ENCODE assay signal across 8 mouse cellular contexts in the genomic region with DNA sequence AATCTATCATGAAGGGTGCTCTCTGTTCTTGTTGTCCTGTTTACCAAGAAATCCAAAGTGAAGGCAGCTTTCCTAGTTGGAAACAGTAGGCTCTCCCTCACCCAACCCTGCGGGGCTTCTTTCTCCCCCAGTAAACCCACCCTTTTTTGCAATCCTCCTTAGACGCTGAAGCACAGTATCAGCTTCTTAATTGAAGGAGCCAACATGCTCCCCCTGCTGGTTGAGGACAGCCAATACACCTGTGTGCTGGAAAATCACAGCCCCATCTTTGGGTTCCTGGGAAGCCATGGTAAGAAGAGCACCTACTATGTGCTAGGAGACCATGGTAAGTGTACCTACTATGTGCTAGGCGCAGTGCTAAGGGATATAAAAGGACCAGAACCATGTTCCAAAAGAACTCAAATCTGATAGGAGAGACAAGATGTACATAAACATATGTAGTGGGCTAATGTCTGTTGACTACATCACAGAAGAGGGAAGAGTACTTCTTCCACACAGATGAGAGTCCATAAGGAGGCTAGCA. TPM values are rescaled to one million over a fixed set of nuclear protein-coding genes. Genes with fewer than 3 reads are reported as not detected.
DNase-seq lines count a peak whose midpoint lies in the region; ATAC-seq and TF ChIP-seq lines count a peak whose summit lies in the region.

No protein-coding gene starts in this region.

- no peaks in the 10 kb centered on the region for H3K27me3 ChIP-seq in kidney, embryonic 15.5 days
- no peaks in the 10 kb centered on the region for H3K27me3 ChIP-seq in MEL (ENCODE audit: control insufficient read depth in 1 of 2, insufficient read depth in 2 of 2, low read length in 2 of 2)
- H3K27me3 ChIP-seq in stomach, postnatal 0 days (ENCODE audit: control insufficient read depth, insufficient read depth, low read length), result no peaks in the 10 kb centered on the region

- DNase-seq in kidney, adult 11 months, result peak; percentile 15
- DNase-seq in B cell, adult 2 months, result peak; percentile 36 to 42
- DNase-seq in MEL (ENCODE audit: low read depth, low spot score), result peak; percentile 45
- peak; percentile 81 for DNase-seq in embryo, embryonic 10.5 days (ENCODE audit: low spot score)
- DNase-seq in left cerebral cortex, postnatal 25 days (ENCODE audit: low spot score in 2 of 2), result peak; percentile 54 to 55
- no peak for DNase-seq in stomach, postnatal 0 days (ENCODE audit: low spot score)
- DNase-seq in gastrocnemius, postnatal 25 days, result no peak

- no peak overlapping the region for H3K9ac ChIP-seq in kidney, embryonic 15.5 days
- no peak overlapping the region for H3K9ac ChIP-seq in MEL (ENCODE audit: control insufficient read depth, low read depth, low read length, poor library complexity, severe bottlenecking)
- no peak overlapping the region for H3K9ac ChIP-seq in stomach, postnatal 0 days (ENCODE audit: low read length)

- H3K27ac ChIP-seq in kidney, embryonic 15.5 days, result no peak overlapping the region
- no peak overlapping the region for H3K27ac ChIP-seq in MEL (ENCODE audit: control insufficient read depth, low read depth, low read length)
- no peak overlapping the region for H3K27ac ChIP-seq in stomach, postnatal 0 days (replicated peaks)

- H3K4me3 ChIP-seq in kidney, embryonic 15.5 days (replicated peaks), result no peak overlapping the region
- H3K4me3 ChIP-seq in MEL (ENCODE audit: control insufficient read depth in 1 of 2, insufficient read depth in 1 of 2, low read depth in 2 of 2, low read length in 2 of 2), result no peak overlapping the region
- H3K4me3 ChIP-seq in stomach, postnatal 0 days (ENCODE audit: low read depth, low read length), result no peak overlapping the region

- 7% methylated on average over 3 of the region's 3 CpGs for WGBS in kidney, embryonic 15.5 days
- 13% methylated on average over 3 of the region's 3 CpGs for WGBS in stomach, postnatal 0 days

- no peak for TF ChIP-seq POLR2A in MEL (IDR thresholded peaks at IDR 0.05; ENCODE audit: control insufficient read depth in 1 of 2, insufficient read depth in 1 of 2, low read depth in 1 of 2, low read length in 2 of 2, poor library complexity in 1 of 2)

- intact Hi-C loops in left cerebral cortex, postnatal 25 days (cut with DNase I), result loop anchor here (10.0 kb wide), 1 partner anchor 211 kb away; no protein-coding TSS in a partner anchor

- H3K4me2 ChIP-seq in kidney, embryonic 15.5 days, result no peak overlapping the region
- H3K4me2 ChIP-seq in stomach, postnatal 0 days (replicated peaks; ENCODE audit: low read depth), result no peak overlapping the region

- peak; percentile 67 to 91 (median 78) for TF ChIP-seq CTCF in MEL (IDR thresholded peaks at IDR 0.05 in 2 of 3, conservative IDR thresholded peaks at IDR 0.05 in 1 of 3; ENCODE audit: control insufficient read depth in 1 of 3, insufficient read depth in 1 of 3, low read depth in 2 of 3, low read length in 3 of 3, poor library complexity in 1 of 3, severe bottlenecking in 1 of 3)
- TF ChIP-seq CTCF in stomach, postnatal 0 days (IDR thresholded peaks at IDR 0.05; ENCODE audit: low read depth), result peak; percentile 86

- H3K36me3 ChIP-seq in kidney, embryonic 15.5 days, result no peaks in the 10 kb centered on the region
- H3K36me3 ChIP-seq in MEL (ENCODE audit: control insufficient read depth in 1 of 2, insufficient read depth in 2 of 2, low read length in 2 of 2), result no peaks in the 10 kb centered on the region
- H3K36me3 ChIP-seq in stomach, postnatal 0 days (ENCODE audit: control insufficient read depth, insufficient read depth, low read length), result no peaks in the 10 kb centered on the region

- no peak for ATAC-seq in kidney, embryonic 15.5 days (replicated peaks; ENCODE audit: low FRiP score)
- ATAC-seq in stomach, postnatal 0 days (ENCODE audit: low FRiP score, low TSS enrichment), result no peak

- no peaks in the 10 kb centered on the region for H3K9me3 ChIP-seq in kidney, embryonic 15.5 days (replicated peaks)
- H3K9me3 ChIP-seq in MEL (replicated peaks; ENCODE audit: insufficient read depth, low read length), result no peaks in the 10 kb centered on the region
- no peaks in the 10 kb centered on the region for H3K9me3 ChIP-seq in stomach, postnatal 0 days (ENCODE audit: control insufficient read depth, low read length)

- H3K79me2 ChIP-seq in MEL (ENCODE audit: control insufficient read depth, insufficient read depth, low read length, poor library complexity), result no peaks in the 10 kb centered on the region

- no peak for TF ChIP-seq EP300 in MEL (IDR thresholded peaks at IDR 0.05; ENCODE audit: low read depth in 1 of 2, low read length in 2 of 2)
- TF ChIP-seq EP300 in stomach, postnatal 0 days (optimal IDR thresholded peaks at IDR 0.05), result no peak

- H3K4me1 ChIP-seq in kidney, embryonic 15.5 days, result peaks cover 12% of the 10 kb centered on the region; the same call in 1 of the 2 replicates
- H3K4me1 ChIP-seq in MEL (ENCODE audit: control insufficient read depth in 1 of 2, insufficient read depth in 2 of 2, low read length in 2 of 2), result no peaks in the 10 kb centered on the region
- H3K4me1 ChIP-seq in stomach, postnatal 0 days (replicated peaks; ENCODE audit: control insufficient read depth, insufficient read depth), result no peaks in the 10 kb centered on the region

- TF ChIP-seq RAD21 in MEL (IDR thresholded peaks at IDR 0.05; ENCODE audit: low read depth, low read length), result peak; percentile 24

TF ChIP-seq in MEL, 35 proteins besides CTCF, POLR2A, EP300 and RAD21:
- TF ChIP-seq USF2 (IDR thresholded peaks at IDR 0.05; ENCODE audit: borderline replicate concordance in 1 of 2, insufficient read depth in 1 of 2, low read depth in 1 of 2, low read length in 2 of 2) (no peak), MYC (IDR thresholded peaks at IDR 0.05; ENCODE audit: low read depth, low read length) (no peak), POLR2AphosphoS2 (IDR thresholded peaks at IDR 0.05; ENCODE audit: low read length) (no peak), TBP (IDR thresholded peaks at IDR 0.05; ENCODE audit: low read depth, low read length) (no peak), SMC3 (IDR thresholded peaks at IDR 0.05; ENCODE audit: low read depth, low read length) (peak; percentile 47), USF1 (IDR thresholded peaks at IDR 0.05; ENCODE audit: low read depth, low read length) (no peak), KAT2A (conservative IDR thresholded peaks at IDR 0.05; ENCODE audit: low read depth, low read length) (no peak), ZC3H11A (IDR thresholded peaks at IDR 0.05; ENCODE audit: low read depth, low read length) (no peak), RCOR1 (IDR thresholded peaks at IDR 0.05; ENCODE audit: low read depth, low read length) (no peak), ZKSCAN1 (IDR thresholded peaks at IDR 0.05; ENCODE audit: low read depth, low read length) (peak; percentile 97), MYB (IDR thresholded peaks at IDR 0.05; ENCODE audit: low read depth, low read length) (no peak), ZMIZ1 (IDR thresholded peaks at IDR 0.05; ENCODE audit: low read depth, low read length) (no peak), UBTF (IDR thresholded peaks at IDR 0.05; ENCODE audit: borderline replicate concordance, insufficient read depth, low read depth, low read length) (no peak), MEF2A (IDR thresholded peaks at IDR 0.05; ENCODE audit: extremely low read depth, insufficient replicate concordance, low read depth, low read length, poor library complexity, severe bottlenecking) (no peak), CHD2 (IDR thresholded peaks at IDR 0.05; ENCODE audit: low read length) (no peak)

RNA-seq across cellular contexts. Expression of a gene that starts 12.4 kb away (rescaled TPM):
- polyA plus RNA-seq in kidney, embryonic 15.5 days (2015; fragmentation: Nextera tagmentation; extraction: Ambion mirVana), result 5.8 and 7.0 TPM in 2 replicates
- total RNA-seq in MEL (2012; rRNA removed), result not detected in 2 replicates
- under 1 TPM in 1 of 2 experiments, not detected in 1; 0.15 TPM for polyA plus RNA-seq in MEL (2012; ENCODE audit: insufficient read depth in 1 of 2, insufficient read length in 2 of 2, low read depth in 1 of 2, low replicate concordance in 2 of 2, missing spikeins in 1 of 2)
- total RNA-seq in left cerebral cortex, postnatal 25 days (2021), result 10 to 100 TPM; 59.1 to 72.7 TPM
- 3.0 and 4.5 TPM in 2 replicates for polyA plus RNA-seq in stomach, postnatal 0 days (2015; fragmentation: Nextera tagmentation; extraction: Ambion mirVana)
- total RNA-seq in gastrocnemius, postnatal 25 days (2021), result under 1 TPM in 1 of 2 experiments, not detected in 1; 0.29 TPM

Comparison
In these comparisons a context has a peak if more than half of its experiments do, and no peak if none do; other contexts are left out.
1. DNase-seq: peak in kidney, adult 11 months (single experiment), B cell, adult 2 months (2 of 2), MEL (single experiment), embryo, embryonic 10.5 days (single experiment) and left cerebral cortex, postnatal 25 days (2 of 2); none in stomach, postnatal 0 days (single experiment) and gastrocnemius, postnatal 25 days (single experiment).
2. RNA of a gene that starts 12.4 kb away (total RNA-seq): 59.1 to 72.7 TPM in left cerebral cortex, postnatal 25 days; 0.29 TPM in gastrocnemius, postnatal 25 days and not detected in MEL; every median in the first group is over 10 times any median in the second.